Mouse (Mus musculus) limb, embryonic 12.5 days (tissue): ENCODE data around the gene Ezr. TPM values are rescaled to one million over a fixed set of nuclear protein-coding genes. Genes with fewer than 3 reads are reported as not detected.

Experiments used
- ATAC-seq: fragments of 200-750 bp; cut with Nextera tagmentation; 2 replicates; pipeline ENCODE4 v1.8.0; 2017; ENCODE audit warnings: low read depth, moderate TSS enrichment; ENCODE audit not compliant: insufficient number of reproducible peaks, insufficient read depth, low FRiP score, low TSS enrichment
- H3K27ac ChIP-seq: fragments of 300-500 bp; sonication (generic); 2 replicates; pipeline ENCODE4 v1.5.1; 2016; ENCODE audit warnings: mild to moderate bottlenecking, moderate library complexity
- H3K27me3 ChIP-seq: fragments of 300-500 bp; sonication (generic); 2 replicates; pipeline ENCODE4 v1.6.1; 2016; ENCODE audit warnings: mild to moderate bottlenecking, moderate library complexity
- H3K36me3 ChIP-seq: fragments of 300-500 bp; sonication (generic); 2 replicates; pipeline ENCODE4 v1.6.1; 2016; ENCODE audit warnings: mild to moderate bottlenecking, moderate library complexity
- H3K4me1 ChIP-seq: fragments of 300-500 bp; sonication (generic); replicated peaks from 2 replicates; pipeline ENCODE4 v1.6.1; 2016
- H3K4me2 ChIP-seq: fragments of 300-500 bp; sonication (generic); 2 replicates; pipeline ENCODE4 v1.6.1; 2016; ENCODE audit warnings: mild to moderate bottlenecking, moderate library complexity
- H3K4me3 ChIP-seq: fragments of 300-500 bp; sonication (generic); replicated peaks from 2 replicates; pipeline ENCODE4 v1.5.1; 2016; ENCODE audit warnings: mild to moderate bottlenecking
- H3K9ac ChIP-seq: fragments of 300-500 bp; sonication (generic); replicated peaks from 2 replicates; pipeline ENCODE4 v1.6.1; 2016; ENCODE audit warnings: mild to moderate bottlenecking, moderate library complexity
- H3K9me3 ChIP-seq: fragments of 300-500 bp; sonication (generic); 2 replicates; pipeline ENCODE4 v1.6.1; 2016; ENCODE audit warnings: mild to moderate bottlenecking, moderate library complexity
- WGBS: fragments of 180-500 bp; shearing (Covaris S2); methylation state at CpG from one replicate; pipeline ENCODE4 v1.1.7; 2016; 5-methylcytosine and 5-hydroxymethylcytosine counted together
- polyA plus RNA-seq: library from polyadenylated mRNA; unstranded; fragments of >200 nt; fragmentation: Nextera tagmentation; extraction: Ambion mirVana; gene quantifications from 2 replicates; pipeline ENCODE4 v1.2.1, GENCODE M21; 2016

Ezr gene
- polyA plus RNA-seq, 1 experiment from 2014 or later = 40.1 TPM

DNA sequence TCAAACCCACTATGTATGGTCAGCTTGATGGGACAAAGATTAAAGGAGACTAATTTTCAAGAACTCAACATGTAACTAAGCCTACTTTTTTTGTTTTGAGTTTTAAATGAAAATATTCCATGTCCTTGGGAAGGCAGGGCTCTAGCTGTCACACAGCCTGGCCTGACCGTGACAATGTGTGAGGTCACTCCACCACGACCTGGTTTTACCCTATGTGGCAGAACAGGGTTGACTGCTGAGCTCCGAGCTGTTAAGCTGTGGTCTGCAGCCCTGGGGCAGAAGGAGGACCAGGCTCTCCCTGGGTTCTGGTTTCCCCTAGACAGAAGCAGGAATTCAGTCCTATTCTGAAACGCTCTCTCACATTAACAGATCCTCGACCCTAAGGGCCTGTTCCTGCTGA lies 14.8 kb downstream of the Ezr start:
- Histone ChIP-seq H3K9me3 (no peaks in the 10 kb centered on the region), H3K4me3 (no peak overlapping the region), H3K4me1 (peaks cover 31% of the 10 kb centered on the region), H3K4me2 (no peak overlapping the region), H3K27me3 (no peaks in the 10 kb centered on the region), H3K36me3 (no peaks in the 10 kb centered on the region), H3K9ac (no peak overlapping the region), H3K27ac (no peak overlapping the region)
- ATAC-seq = no peak
- WGBS = 61% methylated on average over 5 of the region's 5 CpGs

DNA sequence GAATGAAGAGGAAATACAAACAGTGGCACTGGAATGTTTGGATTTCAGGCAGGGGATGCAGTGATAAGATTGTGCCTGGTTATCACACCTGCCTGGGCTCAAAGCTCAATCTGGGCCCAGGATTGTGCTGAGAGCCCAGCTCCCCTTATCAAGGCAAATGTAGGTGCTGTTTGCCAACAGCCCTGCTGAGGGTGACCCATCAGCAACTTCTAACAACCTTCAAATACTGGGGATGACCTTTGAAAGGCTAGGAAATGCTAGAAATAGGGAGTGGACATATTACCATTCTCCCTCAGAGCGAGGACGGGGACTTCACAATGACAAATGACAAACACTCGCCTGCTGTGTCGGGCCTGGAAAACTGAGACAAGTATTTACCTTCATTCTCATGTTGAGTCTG lies 15.8 kb downstream of the Ezr start:
- H3K4me2 ChIP-seq = no peak overlapping the region
- H3K9me3 ChIP-seq = no peaks in the 10 kb centered on the region
- no peak overlapping the region for H3K4me3 ChIP-seq
- ATAC-seq = no peak
- peaks cover 29% of the 10 kb centered on the region for H3K4me1 ChIP-seq
- WGBS = 91% methylated on average over 4 of the region's 4 CpGs
- H3K9ac ChIP-seq = no peak overlapping the region
- no peaks in the 10 kb centered on the region for H3K27me3 ChIP-seq
- H3K27ac ChIP-seq = no peak overlapping the region
- no peaks in the 10 kb centered on the region for H3K36me3 ChIP-seq

DNA sequence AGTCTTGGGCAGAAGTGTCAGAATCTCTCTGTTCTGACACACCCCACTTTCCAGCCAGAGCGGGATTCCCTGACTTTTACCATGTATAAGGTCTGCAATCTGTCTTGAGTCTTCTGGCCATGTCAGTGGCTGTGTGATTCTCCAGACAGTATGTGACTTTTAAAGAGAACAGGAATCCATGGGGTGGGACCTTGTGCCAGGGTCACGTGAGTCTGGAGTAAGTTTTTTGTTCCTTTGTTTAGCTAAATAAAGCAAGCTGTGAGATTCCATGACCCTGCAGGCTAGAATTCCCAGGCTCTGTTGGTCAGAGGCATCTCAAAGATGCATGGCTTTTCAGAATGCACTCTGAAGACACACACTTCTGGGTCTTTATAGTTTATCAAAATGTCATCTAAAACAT lies 16.7 kb downstream of the Ezr start:
- no peak overlapping the region for H3K27ac ChIP-seq
- ATAC-seq = no peak
- WGBS = 52% methylated on average over 2 of the region's 2 CpGs

DNA sequence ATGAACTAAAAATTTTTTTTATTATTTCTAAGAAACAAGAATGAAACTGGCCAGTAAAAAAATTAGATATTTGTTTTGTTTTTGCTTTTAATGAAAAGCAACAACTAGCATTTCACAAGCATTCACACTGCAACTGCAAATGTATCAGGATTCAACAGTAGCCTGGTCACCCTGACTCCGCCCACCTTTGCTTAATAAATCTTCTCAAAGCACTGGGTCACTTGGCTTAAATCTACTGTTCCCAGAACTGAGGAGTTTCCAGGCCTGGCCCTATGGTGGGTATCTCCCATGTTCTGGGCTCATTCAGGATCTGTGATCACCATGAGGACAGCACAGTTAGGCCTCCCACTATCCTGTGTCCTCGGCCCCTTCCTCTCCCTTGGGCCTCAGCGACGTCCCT lies 17.9 kb downstream of the Ezr start:
- Histone ChIP-seq H3K27me3 (no peaks in the 10 kb centered on the region), H3K36me3 (no peaks in the 10 kb centered on the region), H3K4me2 (no peak overlapping the region), H3K4me3 (no peak overlapping the region), H3K9ac (no peak overlapping the region), H3K9me3 (no peaks in the 10 kb centered on the region), H3K27ac (no peak overlapping the region), H3K4me1 (peaks cover 20% of the 10 kb centered on the region)
- ATAC-seq = no peak
- 81% methylated on average over 4 of the region's 4 CpGs for WGBS

More for the DNA sequence above, 16.7 kb downstream of the Ezr start:
- Histone ChIP-seq H3K4me3 (no peak overlapping the region), H3K9ac (0 out of 2 replicates have a peak overlapping the region, but pooled peaks have one; percentile 2), H3K9me3 (no peaks in the 10 kb centered on the region), H3K4me1 (peaks cover 20% of the 10 kb centered on the region), H3K36me3 (no peaks in the 10 kb centered on the region), H3K4me2 (no peak overlapping the region), H3K27me3 (no peaks in the 10 kb centered on the region)

DNA sequence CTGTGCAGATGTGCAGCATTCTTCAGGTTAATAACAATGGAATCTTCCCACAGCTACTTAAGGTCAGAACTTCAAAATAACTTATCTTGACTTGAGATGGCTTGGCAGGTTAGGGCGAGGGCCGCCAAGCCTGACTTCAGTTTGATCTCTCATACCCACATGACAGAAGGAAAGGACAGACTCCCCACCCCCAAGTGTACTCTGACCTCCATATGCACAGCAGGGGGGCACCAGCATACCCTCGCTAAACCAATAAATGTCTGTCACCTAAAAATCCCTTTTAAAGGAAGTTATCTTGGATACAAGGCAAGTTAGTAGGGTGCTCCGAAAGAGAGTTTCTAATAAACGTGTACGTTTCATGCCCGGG lies 18.4 kb downstream of the Ezr start:
- Histone ChIP-seq H3K4me1 (peaks cover 20% of the 10 kb centered on the region), H3K4me3 (no peak overlapping the region), H3K4me2 (no peak overlapping the region), H3K9me3 (no peaks in the 10 kb centered on the region), H3K27me3 (no peaks in the 10 kb centered on the region), H3K36me3 (no peaks in the 10 kb centered on the region), H3K9ac (no peak overlapping the region), H3K27ac (no peak overlapping the region)
- ATAC-seq = no peak
- 56% methylated on average over 7 of the region's 7 CpGs for WGBS

- ATAC-seq = no peak
- Histone ChIP-seq H3K27ac (no peak overlapping the region), H3K9me3 (no peaks in the 10 kb centered on the region), H3K27me3 (no peaks in the 10 kb centered on the region), H3K4me2 (no peak overlapping the region), H3K4me3 (no peak overlapping the region), H3K9ac (no peak overlapping the region), H3K36me3 (no peaks in the 10 kb centered on the region), H3K4me1 (peaks cover 21% of the 10 kb centered on the region)
- 60% methylated on average over 7 of the region's 7 CpGs for WGBS
Measured at GRCm38 (mm10) chr17:6763513-6764226, 18.9 kb downstream of the Ezr start.

- no peak overlapping the region for H3K27ac ChIP-seq
- no peak for ATAC-seq
- no peaks in the 10 kb centered on the region for H3K9me3 ChIP-seq
- H3K4me3 ChIP-seq = no peak overlapping the region
- H3K4me1 ChIP-seq = peaks cover 25% of the 10 kb centered on the region
- 58% methylated on average over 9 of the region's 9 CpGs for WGBS
- H3K36me3 ChIP-seq = 0 out of 2 replicates have a peak, but pooled peaks cover 2% of the 10 kb centered on the region
- H3K9ac ChIP-seq = no peak overlapping the region
- no peaks in the 10 kb centered on the region for H3K27me3 ChIP-seq
- no peak overlapping the region for H3K4me2 ChIP-seq
Measured at GRCm38 (mm10) chr17:6759717-6760292, 22.8 kb downstream of the Ezr start.

GRCm38 (mm10) chr17:6758845-6759244 lies 23.7 kb downstream of the Ezr start:
- WGBS = 85% methylated on average over 8 of the region's 8 CpGs
- H3K9ac ChIP-seq = no peak overlapping the region
- no peak overlapping the region for H3K27ac ChIP-seq
- no peaks in the 10 kb centered on the region for H3K27me3 ChIP-seq
- H3K4me2 ChIP-seq = no peak overlapping the region
- H3K4me3 ChIP-seq = no peak overlapping the region
- no peak for ATAC-seq
- H3K9me3 ChIP-seq = no peaks in the 10 kb centered on the region
- peaks cover 18% of the 10 kb centered on the region for H3K4me1 ChIP-seq
- 0 out of 2 replicates have a peak, but pooled peaks cover 6% of the 10 kb centered on the region for H3K36me3 ChIP-seq

DNA sequence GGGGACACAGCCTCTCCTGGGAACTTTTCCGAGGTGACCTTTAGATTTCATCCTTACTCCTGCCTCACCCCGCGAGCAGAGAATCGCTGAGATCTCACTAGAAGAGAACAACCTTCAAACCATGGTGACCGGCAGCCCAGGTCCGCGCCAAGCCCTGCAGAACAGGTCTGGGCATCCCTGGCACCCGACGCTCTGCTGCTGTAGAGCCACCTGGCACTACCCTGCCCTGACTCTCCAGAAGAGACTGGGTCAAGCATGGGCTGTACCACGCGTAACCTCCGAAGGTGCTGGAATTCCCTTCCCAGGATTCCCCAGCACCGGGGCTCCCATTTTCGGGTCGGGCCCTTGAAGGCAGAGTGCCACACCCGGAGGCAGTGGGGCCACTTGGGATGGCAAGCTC lies 24.7 kb downstream of the Ezr start:
- Histone ChIP-seq H3K27me3 (no peaks in the 10 kb centered on the region), H3K9me3 (no peaks in the 10 kb centered on the region), H3K4me3 (no peak overlapping the region), H3K36me3 (0 out of 2 replicates have a peak, but pooled peaks cover 6% of the 10 kb centered on the region), H3K4me1 (peaks cover 17% of the 10 kb centered on the region), H3K4me2 (no peak overlapping the region), H3K27ac (no peak overlapping the region), H3K9ac (no peak overlapping the region)
- 95% methylated on average over 16 of the region's 16 CpGs for WGBS
- no peak for ATAC-seq

GRCm38 (mm10) chr17:6755873-6756272 lies 26.7 kb downstream of the Ezr start:
- Histone ChIP-seq H3K27me3 (no peaks in the 10 kb centered on the region), H3K4me2 (no peak overlapping the region), H3K9ac (no peak overlapping the region), H3K4me3 (no peak overlapping the region), H3K4me1 (peaks cover 34% of the 10 kb centered on the region), H3K27ac (no peak overlapping the region), H3K9me3 (no peaks in the 10 kb centered on the region), H3K36me3 (peaks cover 14% of the 10 kb centered on the region)
- WGBS = 71% methylated on average over 8 of the region's 8 CpGs
- ATAC-seq = no peak

DNA sequence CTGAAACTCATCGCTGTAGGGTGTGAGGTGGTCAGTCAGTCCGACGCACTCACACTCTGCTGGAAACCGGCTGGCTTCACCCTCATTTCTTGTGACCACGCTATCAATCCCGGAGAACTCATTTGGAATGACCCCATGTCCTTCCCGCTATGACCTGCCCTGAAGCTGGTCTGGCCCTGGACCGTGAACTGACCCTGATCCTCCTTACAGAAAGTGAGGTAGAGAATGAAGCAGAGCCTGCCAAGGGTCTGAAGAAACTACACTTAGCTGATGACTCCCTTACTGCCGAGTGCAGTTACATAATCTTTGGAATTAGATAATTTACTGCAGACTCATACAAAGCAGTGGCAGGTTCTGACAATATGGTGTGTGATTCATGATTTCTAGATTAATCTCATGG lies 27.4 kb downstream of the Ezr start:
- peaks cover 14% of the 10 kb centered on the region for H3K36me3 ChIP-seq
- H3K27me3 ChIP-seq = no peaks in the 10 kb centered on the region
- ATAC-seq = no peak
- H3K9me3 ChIP-seq = no peaks in the 10 kb centered on the region
- H3K27ac ChIP-seq = no peak overlapping the region
- no peak overlapping the region for H3K4me3 ChIP-seq
- 86% methylated on average over 9 of the region's 9 CpGs for WGBS
- H3K9ac ChIP-seq = no peak overlapping the region
- peaks cover 33% of the 10 kb centered on the region for H3K4me1 ChIP-seq
- no peak overlapping the region for H3K4me2 ChIP-seq

DNA sequence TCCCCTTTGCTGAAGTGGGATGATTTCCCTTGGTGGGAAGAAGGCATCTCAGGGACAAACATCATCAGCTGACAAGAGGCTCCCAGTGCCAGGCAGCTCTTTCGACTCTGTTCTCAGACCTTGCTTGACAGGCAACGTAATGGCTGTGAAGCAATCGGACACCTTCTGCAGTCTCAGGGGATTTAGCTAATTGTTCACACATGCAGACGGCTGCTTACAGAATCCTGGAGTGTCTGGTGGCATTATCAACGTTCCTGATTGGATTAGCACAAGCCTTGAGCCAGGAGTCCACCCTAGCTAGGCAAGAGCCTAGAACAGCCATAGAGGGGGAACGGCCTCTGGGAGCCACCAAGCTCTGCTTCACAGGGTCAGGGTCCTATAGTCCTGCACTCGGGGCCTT lies 30.2 kb downstream of the Ezr start:
- 20% methylated on average over 7 of the region's 7 CpGs for WGBS
- Histone ChIP-seq H3K27ac (peak overlapping the region; percentile 68), H3K9me3 (no peaks in the 10 kb centered on the region), H3K27me3 (no peaks in the 10 kb centered on the region), H3K4me2 (no peak overlapping the region), H3K4me1 (peaks cover 23% of the 10 kb centered on the region), H3K9ac (no peak overlapping the region), H3K4me3 (no peak overlapping the region), H3K36me3 (peaks cover 17% of the 10 kb centered on the region)
- ATAC-seq = no peak
